Mouse (Mus musculus): ENCODE data around the gene Zbtb24.
A peak's percentile ranks its signal among the peaks of the same experiment; 100 is the strongest.
"Not testable (repeated sequence)": the region's sequence is repeated elsewhere in the genome, so short reads cannot be mapped to it uniquely, and the experiment has no call there.

GRCm38 (mm10) chr10:41505446-41505845 lies 55.3 kb downstream of the Zbtb24 start:
- TF ChIP-seq CTCF (IDR thresholded peaks at IDR 0.05; ENCODE audit: insufficient read depth, low read length) = peak; percentile 87
- not testable (repeated sequence) for TF ChIP-seq POLR2A (IDR thresholded peaks at IDR 0.05; ENCODE audit: borderline replicate concordance, extremely low read depth, low read depth, low read length)
